Mouse (Mus musculus) stomach, embryonic 16.5 days (tissue): ENCODE measurements around the gene Gm5414. TPM values are rescaled to one million over a fixed set of nuclear protein-coding genes. Genes with fewer than 3 reads are reported as not detected.

Experiments
- ATAC-seq: fragments of 200-750 bp; cut with Nextera tagmentation; 2 replicates; pipeline ENCODE4 v1.8.0; 2017; ENCODE audit warnings: moderate number of reproducible peaks, moderate TSS enrichment; ENCODE audit not compliant: insufficient read depth, low FRiP score
- H3K27ac ChIP-seq: fragments of 300-500 bp; sonication (generic); 2 replicates; pipeline ENCODE4 v1.5.1; 2014; ENCODE audit warnings: low read length
- H3K27me3 ChIP-seq: fragments of 300-500 bp; sonication (generic); 2 replicates; pipeline ENCODE4 v1.6.1; 2014; ENCODE audit warnings: low read length, control low read depth, mixed read lengths; ENCODE audit not compliant: control insufficient read depth, insufficient read depth
- H3K36me3 ChIP-seq: fragments of 300-500 bp; sonication (generic); 2 replicates; pipeline ENCODE4 v1.6.1; 2014; ENCODE audit warnings: low read length; ENCODE audit not compliant: control insufficient read depth, insufficient read depth
- H3K4me1 ChIP-seq: fragments of 300-500 bp; sonication (generic); 2 replicates; pipeline ENCODE4 v1.6.1; 2014; ENCODE audit warnings: low read length, control low read depth, mixed read lengths; ENCODE audit not compliant: control insufficient read depth, insufficient read depth
- H3K4me2 ChIP-seq: fragments of 300-500 bp; sonication (generic); 2 replicates; pipeline ENCODE4 v1.6.1; 2014; ENCODE audit warnings: low read depth, low read length, mixed read lengths
- H3K4me3 ChIP-seq: fragments of 300-500 bp; sonication (generic); replicated peaks from 2 replicates; pipeline ENCODE4 v1.5.1; 2014; ENCODE audit warnings: mild to moderate bottlenecking, low read length
- H3K9ac ChIP-seq: fragments of 300-500 bp; sonication (generic); 2 replicates; pipeline ENCODE4 v1.6.1; 2014; ENCODE audit warnings: low read length
- H3K9me3 ChIP-seq: fragments of 300-500 bp; sonication (generic); replicated peaks from 2 replicates; pipeline ENCODE4 v1.6.1; 2016; ENCODE audit warnings: low read length, control low read depth; ENCODE audit not compliant: control insufficient read depth
- WGBS: fragments of 180-500 bp; shearing (Covaris S2); extraction: QIAGEN DNeasy Blood & Tissue Kit; methylation state at CpG from one replicate; pipeline ENCODE4 v1.1.7; 2014; 5-methylcytosine and 5-hydroxymethylcytosine counted together
- polyA plus RNA-seq: library from polyadenylated mRNA; unstranded; fragments of >200 nt; fragmentation: Nextera tagmentation; extraction: Ambion mirVana; gene quantifications from 2 replicates; pipeline ENCODE4 v1.2.1, GENCODE M21; 2015

The Gm5414 gene
- polyA plus RNA-seq = not detected in 2 replicates

DNA sequence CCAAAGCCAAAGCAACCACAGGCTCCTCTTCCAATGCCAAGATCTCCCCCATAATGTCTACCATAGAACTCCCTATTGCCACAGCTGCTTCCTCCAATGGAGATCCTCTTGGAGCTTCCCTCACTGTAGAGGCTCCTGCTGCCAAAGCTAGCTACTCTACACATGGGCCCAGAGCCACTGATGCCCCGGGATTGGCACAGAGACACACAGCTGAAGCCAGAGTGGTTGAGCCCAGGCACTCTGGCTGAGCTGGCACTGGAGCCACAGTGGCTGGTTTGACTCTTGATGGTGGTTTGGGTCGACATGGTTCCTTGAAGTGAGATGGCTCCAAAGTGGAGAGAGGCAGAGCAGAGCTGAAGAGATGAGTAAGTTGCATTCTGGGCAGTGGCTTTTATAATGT lies at the start of gene Gm5414:
TSS of gene Gm5414 (minus strand) at position 305 of the 400 bp plus-strand sequence.
- no peak for ATAC-seq
- Histone ChIP-seq H3K27ac (no peak within 1 kb of the TSS), H3K27me3 (no peaks in the 10 kb centered on the region), H3K9me3 (no peaks in the 10 kb centered on the region), H3K9ac (no peak within 1 kb of the TSS), H3K4me3 (no peak within 1 kb of the TSS), H3K36me3 (no peaks in the 10 kb centered on the region), H3K4me1 (no peaks in the 10 kb centered on the region), H3K4me2 (no peak within 1 kb of the TSS)
- 73% methylated on average over 2 of the region's 2 CpGs for WGBS

GRCm38 (mm10) chr15:101675978-101676377 lies 48.0 kb upstream of the Gm5414 start:
- Histone ChIP-seq H3K9me3 (no peaks in the 10 kb centered on the region), H3K4me1 (no peaks in the 10 kb centered on the region), H3K27me3 (no peaks in the 10 kb centered on the region), H3K36me3 (no peaks in the 10 kb centered on the region), H3K27ac (no peak overlapping the region), H3K4me3 (no peak overlapping the region), H3K9ac (no peak overlapping the region), H3K4me2 (no peak overlapping the region)
- WGBS = 88% methylated on average over 1 of the region's 1 CpGs
- ATAC-seq = no peak

DNA sequence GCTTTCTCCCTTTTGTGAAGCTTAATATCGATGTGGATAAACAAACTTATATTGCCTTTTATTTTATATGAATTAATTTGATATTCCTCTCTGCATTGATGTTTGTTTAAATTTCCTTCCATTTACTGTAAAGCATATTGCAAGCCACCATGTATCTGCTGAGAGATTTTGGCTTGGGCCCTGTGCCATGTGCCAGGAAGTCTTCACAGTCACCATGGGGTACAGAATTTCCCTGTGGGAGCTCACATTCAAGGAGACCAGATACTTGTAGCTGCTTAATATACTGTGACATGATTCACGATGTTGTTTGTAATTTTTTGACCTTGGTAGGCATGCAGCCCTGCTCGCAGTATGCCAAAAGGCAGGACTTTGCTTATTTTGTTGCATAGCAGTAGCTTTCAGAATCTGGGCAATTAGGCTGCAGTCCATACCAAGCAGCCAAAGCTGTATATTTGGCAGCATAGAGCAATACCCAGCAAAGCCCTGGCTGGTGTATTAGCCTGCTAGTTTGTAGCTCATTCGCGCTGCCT lies 24.8 kb upstream of the Gm5414 start:
- no peak overlapping the region for H3K4me2 ChIP-seq
- H3K4me3 ChIP-seq = no peak overlapping the region
- H3K4me1 ChIP-seq = no peaks in the 10 kb centered on the region
- H3K27ac ChIP-seq = no peak overlapping the region
- H3K36me3 ChIP-seq = no peaks in the 10 kb centered on the region
- H3K9me3 ChIP-seq = no peaks in the 10 kb centered on the region
- H3K27me3 ChIP-seq = no peaks in the 10 kb centered on the region
- 83% methylated on average over 5 of the region's 5 CpGs for WGBS
- no peak for ATAC-seq
- H3K9ac ChIP-seq = no peak overlapping the region

DNA sequence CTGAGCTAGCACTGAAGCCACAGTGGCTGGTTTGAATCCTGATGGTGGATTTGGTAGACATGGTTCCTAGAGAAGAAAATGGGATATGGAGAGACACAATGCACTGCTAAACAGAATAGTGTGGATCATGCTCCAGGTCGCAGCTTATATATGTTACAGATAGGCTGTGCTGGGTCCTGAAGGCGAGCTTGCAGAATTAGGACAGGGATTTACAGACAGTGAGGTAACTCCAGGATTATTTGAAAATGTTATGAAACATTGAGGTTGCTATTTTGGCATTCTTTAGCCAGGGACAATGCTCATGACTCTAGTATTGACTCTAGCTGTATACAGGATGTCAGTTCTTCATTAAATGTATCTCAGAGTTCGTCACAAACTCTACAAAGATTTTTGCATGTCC lies 19.3 kb upstream of the Gm5414 start, which contains the start of gene Gm5478:
TSS of gene Gm5478 (minus strand) at position 101 of the 400 bp plus-strand sequence.
- H3K9me3 ChIP-seq = no peaks in the 10 kb centered on the region
- H3K4me2 ChIP-seq = no peak within 1 kb of the TSS
- no peak within 1 kb of the TSS for H3K9ac ChIP-seq
- H3K4me1 ChIP-seq = no peaks in the 10 kb centered on the region
- H3K27me3 ChIP-seq = no peaks in the 10 kb centered on the region
- no peaks in the 10 kb centered on the region for H3K36me3 ChIP-seq
- WGBS = 76% methylated on average over 3 of the region's 3 CpGs
- no peak within 1 kb of the TSS for H3K27ac ChIP-seq
- ATAC-seq = no peak
- no peak within 1 kb of the TSS for H3K4me3 ChIP-seq

DNA sequence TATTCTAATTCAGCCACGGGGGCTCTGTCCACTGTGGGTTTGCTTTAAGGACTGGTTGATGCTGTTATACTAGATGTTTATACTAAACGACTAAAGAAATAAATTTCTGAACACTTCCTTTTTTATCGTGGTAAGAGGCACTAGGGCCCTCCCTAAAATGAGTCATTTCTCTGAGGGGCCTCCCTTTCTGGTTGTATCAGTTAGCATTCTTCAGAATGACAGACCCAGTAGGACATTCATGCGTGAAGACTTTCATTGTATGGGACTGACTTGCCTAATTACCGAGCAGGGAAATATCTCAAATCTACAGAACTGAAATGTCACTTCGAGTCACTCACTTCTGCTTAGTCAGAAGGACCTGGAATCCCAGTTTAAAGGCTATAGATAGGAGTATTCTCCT lies 28.9 kb downstream of the Gm5414 start:
- no peak for ATAC-seq
- Histone ChIP-seq H3K4me3 (no peak overlapping the region), H3K9me3 (no peaks in the 10 kb centered on the region), H3K9ac (no peak overlapping the region), H3K27ac (no peak overlapping the region), H3K27me3 (no peaks in the 10 kb centered on the region), H3K4me2 (no peak overlapping the region), H3K36me3 (no peaks in the 10 kb centered on the region), H3K4me1 (no peaks in the 10 kb centered on the region)
- WGBS = 38% methylated on average over 6 of the region's 6 CpGs

- WGBS = 77% methylated on average over 10 of the region's 10 CpGs
These were observed 39.8 kb downstream of the Gm5414 start for GRCm38 (mm10) chr15:101588216-101588615.

DNA sequence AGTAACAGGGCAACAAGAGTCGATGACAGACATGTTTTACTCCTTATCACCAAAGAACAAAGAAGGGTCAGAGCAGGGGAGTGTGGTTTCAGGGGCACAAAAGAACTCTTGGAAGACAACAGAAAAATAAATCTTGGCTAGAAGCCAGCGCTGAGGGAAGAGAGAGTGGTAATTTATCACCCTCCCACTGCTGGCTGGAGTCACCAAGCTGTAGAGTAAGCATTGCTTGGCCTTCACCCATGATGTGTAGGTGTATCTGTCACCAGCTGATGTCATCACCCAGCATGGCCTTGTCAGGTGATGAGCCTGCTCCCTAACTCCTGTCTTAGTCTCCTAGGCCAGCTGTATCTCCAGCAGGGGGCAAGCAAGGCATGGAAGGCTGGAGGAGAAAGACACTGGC lies 43.5 kb downstream of the Gm5414 start:
- WGBS = 17% methylated on average over 2 of the region's 2 CpGs
- Histone ChIP-seq H3K4me1 (0 out of 2 replicates have a peak, but pooled peaks cover 3% of the 10 kb centered on the region), H3K4me2 (no peak overlapping the region), H3K36me3 (no peaks in the 10 kb centered on the region), H3K9me3 (no peaks in the 10 kb centered on the region), H3K27ac (no peak overlapping the region), H3K27me3 (no peaks in the 10 kb centered on the region), H3K4me3 (no peak overlapping the region), H3K9ac (no peak overlapping the region)
- ATAC-seq = no peak

More at GRCm38 (mm10) chr15:101588216-101588615, 39.8 kb downstream of the Gm5414 start:
- H3K27me3 ChIP-seq = no peaks in the 10 kb centered on the region
- H3K27ac ChIP-seq = no peak overlapping the region
- no peak overlapping the region for H3K4me3 ChIP-seq
- H3K9ac ChIP-seq = no peak overlapping the region
- no peak overlapping the region for H3K4me2 ChIP-seq
- ATAC-seq = no peak
- H3K36me3 ChIP-seq = no peaks in the 10 kb centered on the region
- 0 out of 2 replicates have a peak, but pooled peaks cover 3% of the 10 kb centered on the region for H3K4me1 ChIP-seq
- no peaks in the 10 kb centered on the region for H3K9me3 ChIP-seq

- Histone ChIP-seq H3K4me2 (no peak overlapping the region), H3K27me3 (no peaks in the 10 kb centered on the region), H3K4me3 (no peak overlapping the region), H3K36me3 (no peaks in the 10 kb centered on the region), H3K27ac (no peak overlapping the region), H3K9ac (no peak overlapping the region), H3K4me1 (0 out of 2 replicates have a peak, but pooled peaks cover 3% of the 10 kb centered on the region), H3K9me3 (no peaks in the 10 kb centered on the region)
- no peak for ATAC-seq
- whole genome bisulfite sequencing = 72% methylated on average over 8 of the region's 8 CpGs
These were observed 44.6 kb downstream of the Gm5414 start for GRCm38 (mm10) chr15:101583211-101583965.

- ATAC-seq = no peak
These were observed 46.3 kb downstream of the Gm5414 start for GRCm38 (mm10) chr15:101581701-101582100.

More at GRCm38 (mm10) chr15:101581701-101582100, 46.3 kb downstream of the Gm5414 start:
- Histone ChIP-seq H3K4me2 (no peak overlapping the region), H3K4me3 (no peak overlapping the region), H3K27ac (no peak overlapping the region), H3K9ac (no peak overlapping the region), H3K9me3 (no peaks in the 10 kb centered on the region), H3K36me3 (no peaks in the 10 kb centered on the region), H3K27me3 (no peaks in the 10 kb centered on the region), H3K4me1 (0 out of 2 replicates have a peak, but pooled peaks cover 3% of the 10 kb centered on the region)
- WGBS = 75% methylated on average over 3 of the region's 3 CpGs
